Mouse (Mus musculus) lung, postnatal 4 days (tissue): ENCODE measurements around the gene Ism2.
"Not testable (repeated sequence)": the region's sequence is repeated elsewhere in the genome, so short reads cannot be mapped to it uniquely, and the experiment has no call there.

ENCODE experiments used
- DNase-seq, 2 experiments: peaks; one replicate each; pipeline ENCODE4 v3.0.0; 2021

Gene Ism2

DNA sequence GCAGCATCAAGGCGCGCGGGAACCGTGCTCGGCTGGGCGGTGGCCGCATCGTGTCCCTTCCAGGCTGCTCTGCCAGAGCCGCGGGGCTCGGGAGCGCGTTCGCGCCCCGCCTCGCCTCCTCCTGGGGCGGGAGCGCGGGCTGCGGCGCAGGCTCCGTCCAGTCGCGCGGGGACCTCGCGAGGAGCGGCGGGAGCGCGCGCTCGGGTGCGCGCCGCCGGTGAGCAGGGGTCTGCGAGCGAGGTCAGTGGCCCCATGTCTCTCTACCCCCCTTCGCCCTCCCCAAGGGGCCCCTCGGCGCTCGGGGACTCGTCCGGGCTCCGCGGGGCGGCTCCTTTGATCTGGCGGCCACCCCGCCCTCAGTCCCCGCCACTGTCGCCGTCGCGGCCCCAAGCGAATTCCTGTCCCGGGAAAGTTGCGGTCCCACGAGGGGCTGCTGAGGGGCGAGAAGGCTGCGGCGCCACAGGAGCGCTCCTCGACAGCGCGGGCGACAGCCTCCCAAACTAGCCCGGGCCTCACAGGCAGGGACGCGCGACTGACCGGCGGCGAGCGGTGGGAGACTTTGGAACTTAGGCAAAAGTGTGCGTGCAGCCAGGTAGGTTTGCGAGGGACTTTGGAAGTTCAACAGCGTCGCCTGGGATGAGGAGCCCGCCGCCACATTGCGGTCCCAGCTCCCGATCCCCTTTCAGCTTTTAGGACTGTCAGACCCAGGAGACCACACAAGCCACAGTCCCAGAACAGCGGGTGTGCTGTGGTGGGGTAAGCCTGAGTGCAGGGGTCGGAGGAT is at the start of gene Ism2:
Gene Ism2, minus strand, starts transcription at position 49 of the 784 bp plus-strand sequence.
- DNase-seq: peak; percentile 46 to 68

DNA sequence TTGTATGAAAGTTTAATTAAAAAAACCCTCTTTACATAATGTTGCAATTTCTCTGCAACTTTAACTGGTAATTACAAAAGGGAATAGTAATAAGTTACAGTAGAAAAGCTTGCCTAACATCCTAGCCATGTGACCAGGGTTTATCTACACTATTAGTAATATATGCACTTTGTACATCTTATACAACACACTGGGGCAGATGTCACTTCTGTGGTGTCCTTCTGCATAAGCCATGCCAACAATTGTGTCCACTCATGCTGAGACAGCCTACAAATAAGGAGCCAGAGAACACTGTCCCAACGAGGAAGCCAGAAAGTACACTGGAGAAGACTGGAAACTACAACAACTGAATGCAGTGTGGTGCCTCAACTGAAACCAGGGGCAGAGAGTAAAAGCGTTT is 48.5 kb upstream of the Ism2 start:
- no peak for DNase-seq

DNA sequence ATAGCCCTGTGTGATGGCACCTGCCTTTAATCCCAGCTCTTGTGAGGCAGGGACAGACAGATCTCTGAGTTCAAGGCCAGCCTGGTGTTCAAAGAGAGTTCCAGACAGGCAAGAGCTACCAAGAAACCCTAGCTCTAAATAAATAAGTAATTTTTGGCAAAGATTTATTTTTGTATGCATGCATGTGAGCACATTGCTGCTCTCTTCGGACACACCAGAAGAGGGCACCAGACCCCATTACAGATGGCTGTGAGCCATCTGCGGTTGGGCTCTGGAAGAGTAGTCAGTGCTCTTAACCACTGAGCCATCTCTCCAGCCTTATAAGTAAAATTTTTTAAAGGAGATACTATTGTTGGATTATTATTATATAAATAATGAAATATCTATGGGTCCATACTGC is 48.0 kb upstream of the Ism2 start:
- peak in 1 of 2 experiments; percentile 9 for DNase-seq

DNA sequence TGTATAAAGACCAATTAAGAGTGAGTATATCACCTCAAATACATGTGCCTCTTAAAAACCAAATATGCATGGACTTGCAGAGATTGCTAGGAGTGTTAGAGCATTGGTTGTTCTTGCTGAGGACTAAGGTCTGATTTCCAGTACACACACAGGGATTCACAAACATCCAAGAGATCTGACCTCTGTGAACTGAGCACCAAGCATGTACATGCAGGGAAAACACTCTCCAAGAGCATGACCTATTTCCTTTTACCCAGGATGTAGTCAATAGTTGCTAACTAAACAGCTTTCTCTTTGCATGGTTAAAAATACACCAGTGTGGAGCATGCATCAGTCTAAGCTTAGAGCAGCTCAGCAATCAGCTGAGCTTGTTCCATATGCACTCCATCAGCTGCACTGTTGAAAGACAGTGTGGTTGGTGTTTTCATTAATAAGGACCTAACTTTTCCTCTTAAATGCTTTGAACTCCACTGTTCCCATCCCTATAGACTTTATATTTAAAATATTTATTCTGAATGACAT is 43.6 kb upstream of the Ism2 start:
- no peak for DNase-seq

DNA sequence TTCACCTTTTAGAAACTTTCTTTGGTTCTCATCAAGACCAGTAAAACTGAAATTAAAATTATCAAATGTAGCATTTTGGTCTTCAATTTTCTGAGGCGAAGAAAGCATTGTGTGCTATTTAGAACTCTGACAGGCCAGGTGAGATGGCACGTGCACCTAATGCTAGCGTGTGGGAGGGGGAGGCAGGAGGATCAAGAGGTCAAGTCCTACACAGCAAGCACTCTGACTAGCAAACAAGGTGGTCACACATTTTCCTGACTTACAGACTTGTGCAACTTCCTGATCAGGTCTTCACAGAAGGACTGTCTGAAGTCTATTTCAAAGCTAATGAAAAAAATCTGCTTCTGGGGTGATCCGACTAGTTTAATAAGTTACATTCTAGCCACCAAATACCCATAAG is 38.6 kb upstream of the Ism2 start:
- no peak for DNase-seq

DNA sequence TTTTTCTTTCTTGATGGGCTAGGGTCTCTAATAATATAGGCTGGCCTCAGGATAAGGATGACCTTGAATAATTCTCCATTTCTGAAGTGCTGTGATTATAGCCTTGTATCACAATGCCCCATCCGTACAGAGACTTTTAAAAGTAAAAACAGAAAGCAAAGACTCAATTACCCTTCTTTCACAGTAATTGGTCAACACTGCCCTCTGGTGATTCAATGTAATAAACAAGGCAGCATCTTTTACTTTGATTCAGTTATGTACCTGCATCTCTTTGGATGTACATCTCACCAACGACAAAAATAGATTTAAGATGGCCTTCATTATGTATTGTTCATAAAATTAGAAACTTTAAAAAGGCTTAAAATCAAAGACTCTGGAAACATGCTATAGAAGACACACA is 35.4 kb upstream of the Ism2 start:
- DNase-seq: no peak

DNA sequence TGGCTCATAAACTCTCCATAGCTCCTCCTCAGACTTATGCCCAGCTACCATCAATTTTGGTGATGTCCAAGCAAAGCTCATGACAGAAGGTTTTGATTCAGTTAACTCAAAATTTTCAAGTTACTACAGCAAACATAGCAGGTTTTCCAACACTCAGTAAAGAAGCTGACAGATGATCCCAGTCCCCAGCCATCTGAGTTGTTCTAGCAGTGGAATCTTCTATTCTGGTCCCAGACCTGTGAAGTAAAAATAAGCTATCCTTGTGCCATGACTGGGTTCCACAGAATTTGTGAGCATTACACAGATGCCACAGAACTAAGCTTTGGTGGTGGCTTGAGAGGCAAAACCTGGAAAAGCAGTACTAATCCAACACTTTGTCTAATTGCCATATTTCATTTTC is 34.3 kb upstream of the Ism2 start:
- no peak for DNase-seq

DNA sequence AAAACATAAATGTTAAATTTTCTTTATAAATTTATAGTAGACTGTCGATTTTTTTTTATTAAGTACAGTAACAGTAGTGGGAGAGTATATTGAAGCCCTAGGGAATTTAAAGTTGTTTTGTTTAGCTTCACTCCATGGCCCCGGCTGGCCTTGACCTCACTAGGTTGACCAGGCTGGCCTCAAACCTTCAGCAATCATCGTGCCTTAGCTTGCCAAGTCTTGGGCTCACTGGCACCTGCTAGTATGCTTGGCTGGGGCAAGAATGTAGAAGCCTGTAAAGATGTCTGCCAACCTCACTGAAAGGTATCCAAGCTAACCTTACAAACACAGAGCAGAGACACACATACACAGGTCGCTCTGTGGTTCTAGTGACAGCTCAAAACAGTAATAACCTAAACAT is 33.0 kb upstream of the Ism2 start:
- no peak for DNase-seq

DNA sequence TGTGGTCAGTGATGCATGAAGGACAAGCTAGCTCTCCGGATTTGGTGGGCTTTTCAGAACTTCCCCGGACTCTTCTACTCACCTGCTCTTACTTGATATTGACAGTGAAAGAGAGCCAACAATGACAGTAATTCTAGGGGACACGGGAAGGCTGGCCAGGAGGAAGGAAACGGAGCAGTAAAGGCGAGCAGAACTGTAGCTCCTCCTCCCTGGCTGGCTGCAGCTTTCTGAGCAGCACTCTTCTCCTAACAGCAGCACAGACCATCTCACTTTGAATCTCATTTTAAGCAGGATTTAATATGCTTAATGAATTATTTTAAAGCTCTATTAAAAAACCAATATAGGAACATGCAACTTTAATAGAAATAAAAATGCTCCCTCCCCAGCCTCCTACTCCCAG is 32.4 kb upstream of the Ism2 start:
- no peak for DNase-seq

DNA sequence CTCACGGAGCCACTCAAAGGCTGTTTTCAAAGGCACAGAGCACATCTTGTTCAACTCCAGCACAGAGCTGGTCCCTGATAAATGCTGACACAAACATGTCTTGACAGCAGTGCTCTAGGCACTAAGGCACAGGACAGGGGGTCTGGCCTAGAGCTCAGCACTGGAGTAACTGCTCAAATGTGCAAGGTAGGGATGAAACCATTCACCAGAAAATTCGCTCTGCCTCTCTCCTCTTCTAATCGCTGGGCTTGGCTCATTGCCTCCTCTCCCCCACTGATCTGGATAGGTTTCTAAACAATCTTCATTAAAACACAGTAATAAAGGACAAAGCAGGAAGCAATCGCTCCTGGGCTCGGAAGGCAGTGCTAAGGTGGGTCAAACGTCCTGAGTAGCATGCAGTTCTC is 31.6 kb upstream of the Ism2 start:
- no peak for DNase-seq

DNA sequence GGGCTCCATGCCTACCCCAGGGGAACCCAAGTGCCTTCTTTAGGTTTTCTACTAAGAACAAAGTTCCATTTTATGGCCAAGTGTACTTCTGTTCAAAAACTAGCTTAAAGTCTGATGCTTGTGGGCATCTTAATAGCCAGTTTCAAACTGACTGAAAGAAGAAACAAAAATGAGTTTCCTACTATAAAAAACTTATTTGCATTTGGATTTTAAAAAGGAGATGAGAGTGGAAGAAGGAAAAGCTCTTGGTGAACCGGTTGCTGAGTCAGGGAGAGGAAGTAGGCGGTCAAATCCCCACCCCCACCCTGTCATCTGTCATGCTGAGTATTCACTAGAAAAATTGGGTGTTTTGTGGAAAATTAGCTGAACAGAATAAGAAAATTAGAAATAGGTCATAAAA is 30.7 kb upstream of the Ism2 start:
- no peak for DNase-seq

DNA sequence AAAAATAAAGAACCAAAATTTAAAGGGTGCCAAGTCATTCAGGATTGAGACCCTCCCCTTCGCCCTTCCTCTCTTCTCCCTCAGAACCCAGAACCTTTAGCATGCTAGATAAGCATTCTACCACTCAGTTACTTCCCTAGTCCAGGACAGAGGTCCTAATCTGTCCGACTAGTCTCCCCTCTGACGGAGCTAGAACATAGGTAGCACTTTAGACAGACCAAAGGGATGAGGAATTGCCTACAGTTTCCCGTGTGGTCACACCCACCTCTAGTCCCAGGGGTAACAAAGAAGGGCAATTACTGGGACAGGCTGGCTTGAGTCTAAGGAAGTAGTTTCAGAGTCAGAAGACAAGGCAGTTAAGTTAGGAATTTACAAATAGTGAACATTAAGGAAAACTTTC is 28.5 kb upstream of the Ism2 start:
- no peak for DNase-seq

DNA sequence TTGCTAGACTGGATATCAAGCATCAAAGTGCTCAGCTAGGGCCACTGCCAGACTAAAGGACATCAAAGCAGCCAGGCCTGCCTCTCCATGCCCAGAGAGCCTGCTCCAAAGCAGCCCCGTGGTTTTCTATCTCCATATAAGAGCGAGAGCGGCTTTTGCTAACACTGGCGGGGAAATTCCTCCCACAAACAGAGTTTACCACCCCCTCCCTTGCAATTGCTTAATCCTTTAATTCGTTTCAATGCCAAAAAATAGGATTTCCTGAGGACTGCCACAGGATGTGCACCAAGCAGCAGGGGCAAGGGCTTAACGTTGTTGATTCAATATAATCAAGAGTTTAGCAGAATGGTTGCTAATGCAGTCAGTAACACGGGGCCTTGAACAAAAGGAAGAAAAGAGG is 28.1 kb upstream of the Ism2 start:
- no peak for DNase-seq

DNA sequence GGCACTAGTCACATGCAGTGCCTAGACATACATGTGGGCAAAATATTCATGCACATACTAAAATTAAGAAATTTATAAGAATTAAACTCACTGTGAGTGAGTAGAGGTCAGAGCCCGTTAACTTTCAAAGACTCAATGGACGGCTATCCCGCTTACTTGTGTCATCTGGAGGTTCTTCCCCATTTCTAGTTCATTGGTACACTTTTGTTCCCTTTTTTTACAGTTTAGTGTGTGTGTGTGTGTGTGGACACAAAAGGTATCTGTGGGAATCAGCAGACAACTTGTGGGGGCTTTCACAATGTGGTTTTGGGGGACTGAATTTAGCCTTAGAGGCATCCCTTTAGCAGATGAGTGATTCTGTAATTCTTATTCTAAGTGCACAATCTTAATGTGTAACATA is 25.9 kb upstream of the Ism2 start:
- DNase-seq: no peak

DNA sequence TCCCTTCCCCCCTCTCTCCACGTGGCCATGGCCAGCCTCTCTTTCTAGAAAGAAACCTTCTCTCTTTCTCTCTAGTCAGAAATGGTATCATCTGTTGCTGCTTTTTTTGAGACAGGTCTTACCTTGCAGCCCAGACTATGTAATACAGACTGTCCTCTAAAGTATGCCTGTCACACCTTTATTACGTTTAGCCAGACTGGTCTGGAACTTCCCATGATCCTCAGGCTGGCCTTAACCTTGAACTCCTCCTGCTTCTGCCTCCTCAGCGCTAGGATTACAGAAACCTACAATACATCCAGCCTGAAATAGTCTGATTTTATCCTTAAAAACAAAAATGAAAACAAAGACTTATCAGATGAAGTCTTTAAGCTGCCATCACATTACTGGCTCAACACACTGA is 19.7 kb upstream of the Ism2 start:
- DNase-seq: no peak

DNA sequence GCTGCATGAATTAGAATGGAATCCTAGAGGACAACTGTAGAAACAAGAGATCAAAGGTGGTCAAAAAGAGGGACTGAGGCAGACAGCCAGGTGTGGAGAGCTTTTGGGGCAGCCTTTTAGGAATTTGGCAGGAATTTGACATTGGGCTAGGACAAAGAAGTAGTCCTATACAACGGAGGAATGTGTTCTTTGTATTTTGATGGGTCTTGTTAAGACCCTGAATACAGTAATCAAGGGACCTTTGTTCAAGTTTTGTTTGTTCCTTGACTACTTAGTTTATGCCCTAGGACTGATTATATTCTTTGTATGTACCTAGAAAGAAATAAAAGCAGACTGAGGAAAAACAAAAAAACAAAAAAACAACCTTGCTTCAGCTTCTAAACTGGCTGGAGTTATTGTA is 18.4 kb upstream of the Ism2 start:
- DNase-seq: no peak

DNA sequence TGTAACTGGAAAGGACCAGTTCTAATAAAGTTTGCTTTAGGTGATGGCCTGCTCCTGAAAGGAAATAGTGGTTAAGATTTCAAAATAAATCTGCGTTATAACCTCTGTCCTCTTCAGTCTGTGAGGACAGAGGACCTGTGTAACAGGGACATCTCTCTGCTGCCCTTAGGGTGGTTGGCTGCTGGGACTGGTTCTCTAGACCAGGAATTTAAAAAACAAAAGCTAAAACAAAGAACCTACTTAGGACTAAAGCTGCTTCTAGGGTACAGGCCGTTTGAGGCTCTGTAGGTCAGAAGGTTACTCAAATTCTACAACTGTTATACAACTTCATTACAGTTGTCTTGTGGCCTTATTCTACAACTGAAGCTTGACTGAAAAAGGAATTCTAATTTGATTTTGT is 13.6 kb upstream of the Ism2 start:
- DNase-seq: no peak

DNA sequence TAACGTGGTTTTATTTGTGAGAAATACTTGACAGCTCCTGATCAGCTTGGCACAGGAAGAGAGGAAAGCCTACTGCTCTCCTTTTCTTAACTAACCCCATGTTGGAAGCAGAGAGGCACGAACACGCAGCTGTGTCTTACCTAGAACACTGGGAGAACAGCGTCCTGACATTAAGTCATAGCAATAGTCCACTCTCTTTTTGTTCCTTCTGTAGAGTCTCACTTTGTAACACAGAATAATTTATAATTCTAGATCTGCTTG is 7.0 kb upstream of the Ism2 start:
- not testable (repeated sequence) for DNase-seq

DNA sequence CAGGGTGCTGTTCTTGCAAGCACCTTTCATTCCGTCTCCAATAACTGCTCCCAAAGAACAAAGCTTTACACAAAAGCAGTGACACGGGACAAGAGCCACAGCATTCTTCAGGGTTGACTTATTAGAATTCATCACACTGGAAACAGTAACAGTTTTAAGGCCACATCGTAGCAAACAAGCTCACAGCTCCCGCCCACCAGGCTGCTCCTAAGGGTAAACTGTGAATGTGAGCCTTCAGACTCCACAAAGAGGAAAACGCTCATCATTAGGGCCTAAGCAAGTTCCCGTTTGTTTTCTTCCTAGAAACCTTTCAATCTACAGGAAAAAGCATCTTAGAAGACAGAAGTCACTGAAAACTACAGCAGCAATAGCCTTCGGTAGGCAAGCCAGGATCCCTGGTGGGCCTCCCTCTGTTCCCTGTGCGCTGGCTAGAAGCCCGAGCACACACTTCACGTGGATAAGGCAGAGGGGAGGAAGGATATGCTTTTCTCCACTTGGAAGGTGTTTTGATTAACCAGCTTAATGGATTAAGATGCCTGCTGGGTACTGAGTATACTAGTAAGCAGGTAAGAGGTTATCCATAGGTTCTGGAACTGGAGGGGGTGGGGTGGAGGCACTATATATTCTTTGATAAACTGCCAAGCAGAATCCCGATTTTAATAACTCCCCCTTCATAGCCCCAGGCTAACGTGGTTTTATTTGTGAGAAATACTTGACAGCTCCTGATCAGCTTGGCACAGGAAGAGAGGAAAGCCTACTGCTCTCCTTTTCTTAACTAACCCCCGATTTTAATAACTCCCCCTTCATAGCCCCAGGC is 6.5 kb upstream of the Ism2 start:
- no peak for DNase-seq

DNA sequence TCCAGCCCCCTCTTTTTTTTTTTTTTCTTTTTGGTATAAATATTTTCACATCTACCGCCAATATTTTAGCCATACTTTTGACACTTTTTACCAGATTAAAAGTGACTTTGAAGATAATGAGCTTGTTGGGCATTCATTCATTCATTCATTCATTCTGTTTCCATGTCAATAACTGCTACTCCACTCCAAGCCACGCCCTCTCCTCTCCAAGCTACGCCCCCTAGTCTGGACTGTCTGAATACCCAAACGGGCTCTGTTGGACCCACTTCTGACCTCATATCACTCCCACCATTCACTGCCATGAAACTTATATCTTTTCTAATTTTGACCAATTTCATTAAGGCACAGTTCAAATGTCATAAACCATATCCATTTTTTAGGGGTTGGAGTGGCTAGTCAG is 1.7 kb upstream of the Ism2 start:
- DNase-seq: no peak

DNA sequence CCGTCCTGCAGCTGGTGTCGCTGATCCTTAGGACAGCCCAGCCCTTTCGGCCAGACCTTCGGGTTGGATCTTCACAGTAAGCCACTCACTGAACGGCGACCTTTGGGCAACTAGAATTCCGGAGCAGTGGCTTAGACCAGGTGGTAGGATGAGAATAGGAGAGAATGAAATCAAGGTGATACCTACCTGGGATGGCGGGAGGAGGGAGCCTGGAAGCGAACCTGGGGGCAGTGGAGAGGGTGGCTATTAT is 861 bp upstream of the Ism2 start:
- no peak for DNase-seq

DNA sequence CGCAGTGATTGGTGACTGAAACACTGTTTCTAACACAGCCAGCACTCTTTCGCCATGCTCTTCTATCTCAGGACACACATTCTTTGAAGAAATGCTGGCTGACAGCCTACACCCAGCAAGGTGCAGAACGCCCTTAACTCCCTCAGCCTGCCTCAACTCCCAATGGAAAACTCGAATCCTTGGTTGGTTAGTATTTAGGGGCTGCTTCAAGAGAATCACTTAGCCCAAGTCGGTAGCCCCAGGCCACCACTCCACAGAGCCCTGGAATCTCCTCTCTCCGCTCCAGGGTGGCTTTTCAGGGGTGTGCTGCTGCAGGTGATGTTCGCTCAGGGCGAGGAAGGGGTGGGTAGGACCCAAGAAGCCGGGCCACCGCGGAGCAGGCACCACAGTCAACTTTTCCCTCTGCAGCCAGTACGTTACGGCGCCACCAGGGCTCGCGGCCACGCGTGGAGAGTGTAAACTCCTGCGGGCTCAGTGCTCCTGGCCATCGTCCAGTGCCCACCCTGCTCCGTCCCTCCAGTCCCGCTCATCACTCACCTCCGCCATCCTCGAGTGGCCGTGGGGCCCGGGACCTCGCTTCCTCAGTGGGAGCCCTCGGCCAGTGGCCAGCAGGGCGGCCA is 358 bp downstream of the Ism2 start:
- peak in 1 of 2 experiments; percentile 35 for DNase-seq

DNA sequence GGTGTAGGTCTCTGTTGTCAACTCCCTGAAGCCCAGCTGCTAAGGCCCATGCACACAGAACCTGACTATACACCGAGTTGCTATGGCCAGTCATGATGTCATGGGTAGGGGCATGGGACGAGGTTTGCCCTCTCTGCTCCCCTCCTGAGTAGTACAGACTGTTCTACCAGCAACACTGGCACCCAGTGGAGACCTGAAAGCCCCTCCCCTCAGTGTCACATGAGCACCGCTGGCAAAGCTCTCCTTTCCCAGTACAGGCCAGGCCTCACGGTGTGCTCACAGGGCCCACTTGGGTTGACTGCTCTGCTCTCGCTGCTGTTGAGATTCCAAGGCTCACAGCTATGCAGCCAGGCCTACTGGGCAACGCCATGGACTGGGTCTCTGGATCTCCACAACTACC is 5.6 kb downstream of the Ism2 start:
- DNase-seq: no peak

DNA sequence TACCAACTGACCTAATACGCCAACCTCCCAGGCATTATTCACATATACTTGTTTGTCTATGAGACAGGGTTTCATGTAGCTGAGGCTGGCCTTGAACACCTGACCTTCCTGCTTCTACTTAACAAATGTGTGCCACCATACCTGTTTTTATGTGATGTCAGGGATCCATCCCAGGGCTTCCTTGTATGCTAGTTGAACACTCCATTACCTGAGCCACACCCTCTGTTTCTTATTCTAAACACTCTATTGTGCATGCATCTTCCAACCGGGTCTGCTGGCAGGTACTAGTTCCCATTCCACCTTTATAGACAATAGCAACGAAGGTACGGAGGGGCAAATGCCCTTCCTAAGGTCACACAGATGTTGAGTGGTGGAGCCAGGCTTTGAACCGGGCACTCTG is 10.4 kb downstream of the Ism2 start:
- no peak for DNase-seq
